Mouse (Mus musculus): ENCODE data around the gene Rpl27.
"Not testable (repeated sequence)": the region's sequence is repeated elsewhere in the genome, so short reads cannot be mapped to it uniquely, and the experiment has no call there.

Gene Rpl27

GRCm38 (mm10) chr11:101447786-101448185, 5.7 kb downstream of the Rpl27 start:
- DNase-seq (ENCODE audit: low read depth), result no peak

DNA sequence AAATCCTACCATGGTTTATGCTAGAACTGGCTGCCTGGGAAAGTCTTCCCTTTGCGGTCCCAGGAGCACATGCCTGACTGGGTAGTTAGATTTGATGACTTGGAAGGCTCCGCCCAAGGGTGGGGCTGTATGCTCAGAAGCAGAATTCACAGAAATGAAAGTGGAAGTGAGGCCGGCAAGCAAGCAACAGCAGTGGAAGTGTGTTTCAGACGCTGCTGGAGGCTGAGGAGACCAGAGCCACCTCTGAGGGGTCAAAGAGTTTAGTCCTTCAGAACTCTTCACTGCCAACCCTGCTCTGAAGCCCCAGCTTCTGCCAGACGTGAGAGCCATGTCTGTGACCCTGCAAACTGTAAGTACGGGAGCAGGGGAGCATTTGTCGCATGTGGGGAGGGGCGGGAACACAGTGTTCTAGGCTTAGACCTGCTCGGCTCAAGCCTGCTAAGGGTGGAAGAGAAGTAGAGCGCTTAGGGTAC, 6.2 kb downstream of the Rpl27 start, which contains the start of gene Ifi35:
Gene Ifi35, plus strand, starts transcription at position 134 of the 473 bp plus-strand sequence.
- DNase-seq (ENCODE audit: low read depth), result peak; percentile 94

GRCm38 (mm10) chr11:101448899-101449298, 6.8 kb downstream of the Rpl27 start:
- DNase-seq (ENCODE audit: low read depth), result peak; percentile 79

DNA sequence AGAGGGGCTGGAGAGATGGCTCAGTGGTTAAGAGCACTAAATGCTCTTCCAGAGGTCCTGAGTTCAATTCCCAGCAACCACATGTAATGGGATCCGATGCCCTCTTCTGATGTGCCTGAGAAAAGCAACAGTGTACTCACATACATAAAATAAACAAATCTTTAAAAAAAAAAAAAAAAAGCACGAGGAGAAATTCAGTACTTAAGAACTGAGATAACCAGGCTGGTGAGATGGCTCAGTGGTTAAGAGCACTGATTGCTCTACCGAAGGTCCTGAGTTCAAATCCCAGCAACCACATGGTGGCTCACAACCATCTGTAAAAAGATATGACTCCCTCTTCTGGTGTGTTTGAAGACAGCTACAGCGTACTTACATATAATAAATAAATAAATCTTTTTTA, 7.5 kb downstream of the Rpl27 start:
- not testable (repeated sequence) for DNase-seq (ENCODE audit: low read depth)

DNA sequence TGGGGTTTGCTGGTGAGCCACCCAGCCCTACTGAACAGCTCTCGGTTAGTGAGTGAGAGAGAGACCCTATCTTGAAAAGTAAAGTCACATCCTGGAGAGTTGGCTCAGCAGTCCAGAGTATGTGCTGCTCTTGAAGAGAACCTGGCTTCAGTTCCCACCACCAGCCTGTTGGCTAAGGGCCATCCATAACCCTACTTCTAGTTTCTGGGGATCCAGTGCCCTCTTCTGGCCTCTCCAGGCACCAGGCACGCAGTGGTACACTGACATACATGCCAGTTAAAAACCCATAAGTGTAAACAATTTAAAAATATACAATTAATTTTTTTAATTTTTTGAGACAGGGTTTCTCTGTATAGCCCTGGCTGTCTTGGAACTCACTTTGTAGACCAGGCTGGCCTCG, 8.3 kb downstream of the Rpl27 start:
- peak; percentile 82 for DNase-seq (ENCODE audit: low read depth)

DNA sequence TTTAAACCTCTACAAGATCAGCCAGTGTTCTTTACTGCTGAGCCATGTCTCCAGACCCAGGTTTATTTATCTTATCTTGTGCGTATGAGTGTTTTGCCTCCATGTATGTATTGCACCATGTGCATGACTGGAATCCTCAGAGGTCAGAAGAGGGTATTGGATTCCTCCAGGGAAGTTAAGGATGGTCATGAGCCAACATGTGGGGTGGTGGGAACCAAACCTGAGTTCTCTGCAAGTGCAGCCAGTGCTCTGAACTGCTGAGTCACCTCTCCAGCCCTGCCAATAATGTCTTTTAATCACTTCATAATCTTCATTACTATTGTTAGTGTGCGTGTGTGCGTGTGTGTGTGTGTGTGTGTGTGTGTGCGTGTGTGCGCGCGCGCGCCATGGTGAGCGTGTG, 9.4 kb downstream of the Rpl27 start:
- DNase-seq (ENCODE audit: low read depth), result peak; percentile 31

DNA sequence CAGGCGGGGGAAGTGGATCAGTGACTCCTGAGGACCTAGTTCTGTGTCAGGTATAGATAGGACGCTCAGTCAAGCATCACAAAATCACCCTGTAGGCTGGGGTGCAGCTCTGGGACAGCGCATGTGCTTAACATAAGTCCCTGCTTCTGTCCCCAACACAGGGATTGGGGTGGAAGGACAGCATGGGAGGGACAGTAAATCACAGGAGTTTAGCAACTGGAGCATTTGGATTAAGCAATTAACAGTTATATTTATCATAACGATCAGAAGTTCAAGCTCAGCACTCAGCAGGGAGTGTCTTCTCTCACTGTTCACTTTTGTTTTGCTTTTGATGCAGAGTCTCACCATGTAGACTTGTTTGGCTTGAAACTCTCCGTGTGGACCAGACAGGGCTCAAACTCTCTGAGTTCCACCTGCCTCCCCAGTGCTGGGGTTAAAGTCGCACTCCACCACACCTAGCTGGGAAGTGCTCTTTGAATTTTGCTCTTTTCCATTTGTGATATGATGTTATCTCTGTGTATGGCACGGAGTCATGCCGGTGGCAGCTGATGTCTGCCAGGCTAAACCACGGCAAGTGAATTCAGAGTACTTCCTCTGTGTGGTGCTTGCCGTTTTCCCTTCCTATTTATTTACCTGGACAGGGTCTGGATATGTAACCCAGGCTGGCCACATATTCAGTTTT, 10.1 kb downstream of the Rpl27 start:
- DNase-seq (ENCODE audit: low read depth), result peak; percentile 31

DNA sequence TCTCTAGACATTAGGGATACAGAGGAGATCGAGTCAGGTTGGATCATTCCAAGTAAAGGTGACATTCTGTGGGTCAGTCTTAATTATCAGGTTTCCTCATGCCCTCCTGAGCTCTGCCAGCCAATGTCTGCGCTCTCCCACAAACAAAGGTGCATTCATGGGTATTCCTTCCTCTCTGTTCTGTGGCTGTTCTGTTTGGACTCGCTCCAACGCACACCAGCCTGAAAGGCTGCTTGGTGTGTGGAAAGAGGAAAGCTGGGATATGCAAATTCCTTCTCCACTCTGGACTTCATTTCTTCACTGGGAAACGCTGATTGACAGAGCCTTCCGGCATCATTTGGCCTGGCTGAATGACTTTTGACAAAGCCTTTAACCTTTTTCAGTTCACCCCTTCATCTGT, 12.6 kb downstream of the Rpl27 start:
- no peak for DNase-seq (ENCODE audit: low read depth)

GRCm38 (mm10) chr11:101455627-101456026, 13.5 kb downstream of the Rpl27 start:
- DNase-seq (ENCODE audit: low read depth), result no peak

DNA sequence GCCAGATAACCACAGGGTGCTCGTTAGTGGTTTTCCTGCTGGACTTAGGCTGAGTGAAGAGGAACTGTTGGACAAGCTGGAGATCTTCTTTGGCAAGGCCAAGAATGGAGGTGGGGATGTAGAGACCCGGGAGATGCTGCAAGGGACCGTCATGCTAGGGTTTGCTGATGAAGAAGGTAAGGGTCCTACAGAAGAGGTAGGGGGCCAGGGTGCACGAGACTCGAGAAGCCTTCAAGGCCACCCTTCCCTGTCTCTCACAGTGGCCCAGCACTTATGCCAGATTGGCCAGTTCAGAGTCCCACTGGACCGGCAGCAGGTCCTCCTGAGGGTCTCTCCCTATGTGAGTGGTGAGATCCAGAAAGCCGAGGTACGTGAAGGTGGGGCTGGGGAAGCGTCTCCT, 15.5 kb downstream of the Rpl27 start:
- DNase-seq (ENCODE audit: low read depth), result no peak

DNA sequence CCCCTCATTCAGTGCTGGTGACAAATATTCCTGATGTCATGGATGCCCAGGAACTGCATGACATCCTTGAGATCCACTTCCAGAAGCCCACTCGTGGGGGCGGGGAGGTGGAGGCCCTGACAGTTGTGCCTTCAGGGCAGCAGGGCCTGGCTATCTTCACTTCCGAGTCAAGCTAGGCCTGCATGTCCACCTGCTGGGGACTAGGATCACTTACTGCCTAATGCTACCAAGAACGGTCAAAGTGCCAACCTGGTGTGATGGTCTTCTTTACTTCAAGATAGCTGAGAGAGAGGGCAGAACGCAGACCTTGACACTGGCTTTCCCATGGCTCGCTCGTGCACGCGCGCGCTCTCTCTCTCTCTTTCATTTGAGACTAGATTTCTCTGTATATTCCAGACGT, 16.1 kb downstream of the Rpl27 start:
- no peak for DNase-seq (ENCODE audit: low read depth)

DNA sequence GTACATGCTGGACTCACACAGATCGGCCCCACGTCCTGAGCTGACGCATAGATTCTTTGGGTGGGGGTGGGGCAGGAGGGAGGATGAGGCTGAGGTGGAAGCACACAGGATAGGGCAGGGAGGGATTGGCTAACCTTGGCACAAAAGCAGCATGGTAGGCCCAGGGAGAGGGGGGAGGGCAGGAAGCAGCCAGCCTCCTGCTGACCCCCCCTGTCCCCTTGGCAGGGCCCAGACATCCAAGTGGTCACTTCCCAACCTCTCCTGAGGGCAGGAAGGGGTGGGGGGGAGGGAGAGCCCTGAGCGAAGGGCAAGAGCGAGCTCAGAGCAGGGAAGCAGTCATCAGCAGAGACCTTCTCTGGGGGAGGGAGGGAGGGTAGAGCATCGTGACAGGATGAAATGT, 17.6 kb downstream of the Rpl27 start:
- no peak for DNase-seq (ENCODE audit: low read depth)

DNA sequence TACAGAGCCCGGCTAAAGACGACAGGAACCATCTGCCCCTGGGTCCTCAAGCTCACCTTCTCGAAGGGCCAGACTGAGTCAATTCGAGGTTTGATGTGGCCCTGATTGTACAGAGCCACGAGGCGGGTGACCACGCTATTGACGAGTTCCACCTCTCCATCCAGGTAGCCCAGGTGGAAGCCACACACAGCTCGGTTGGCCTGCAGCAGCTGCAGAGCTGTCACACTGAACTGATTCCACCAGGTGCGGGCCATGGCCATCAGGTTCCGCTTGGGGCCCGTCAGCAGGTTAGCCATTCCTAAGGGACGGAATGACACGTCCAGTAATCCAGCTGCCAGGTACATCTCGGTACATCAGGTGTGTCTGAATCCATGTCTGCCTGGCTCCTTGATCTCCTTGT, 18.2 kb downstream of the Rpl27 start:
- DNase-seq (ENCODE audit: low read depth), result no peak

- DNase-seq (ENCODE audit: low read depth), result no peak
Observed at GRCm38 (mm10) chr11:101462141-101462540, 20.0 kb downstream of the Rpl27 start.

GRCm38 (mm10) chr11:101462583-101463440, 20.7 kb downstream of the Rpl27 start:
- DNase-seq (ENCODE audit: low read depth), result peak; percentile 87

DNA sequence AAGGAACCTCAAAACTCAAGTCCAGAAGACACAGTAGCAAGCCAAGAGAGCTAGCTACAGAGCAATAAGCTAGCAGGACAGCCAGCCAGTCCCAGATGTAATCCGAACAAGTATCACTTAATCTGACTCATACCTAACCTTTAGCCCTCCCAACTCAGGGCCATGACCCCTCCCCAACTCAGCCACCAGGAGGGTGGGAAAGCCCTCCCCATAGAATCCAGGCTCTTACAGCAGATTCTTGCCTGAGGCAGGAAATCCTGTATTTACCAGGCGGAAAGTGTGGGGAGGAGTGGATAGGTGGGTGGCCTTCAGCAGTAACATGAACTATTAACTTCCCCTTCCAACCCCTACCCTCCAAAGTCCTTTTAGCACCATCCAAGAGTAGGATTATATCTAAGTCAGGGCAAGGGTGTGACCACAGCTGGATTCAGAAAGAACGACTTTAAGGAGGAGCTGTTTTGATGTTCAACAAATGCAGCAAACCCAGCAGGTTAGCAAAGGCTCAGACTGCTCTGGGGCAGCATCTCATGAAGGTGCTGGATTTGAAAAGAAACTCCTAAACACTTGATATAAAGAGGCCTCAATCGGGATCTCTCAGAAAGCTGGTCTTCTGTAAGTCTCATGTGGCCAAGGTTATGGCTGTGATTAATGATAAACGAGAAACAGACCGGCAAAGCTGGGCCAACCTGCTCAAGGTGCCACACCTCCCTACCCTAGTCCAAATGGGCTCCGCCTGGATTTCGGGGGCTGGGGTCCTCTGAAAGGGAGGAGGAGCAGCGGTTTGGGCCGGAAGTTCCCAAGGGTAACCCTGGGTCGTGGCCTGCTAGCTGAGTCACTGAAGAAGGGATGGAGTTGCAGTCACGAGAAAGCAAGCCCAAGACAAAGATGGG, 22.4 kb downstream of the Rpl27 start, which contains the start of gene Rnd2:
Gene Rnd2, plus strand, starts transcription at position 789 of the 890 bp plus-strand sequence.
- DNase-seq (ENCODE audit: low read depth), result peak; percentile 93

DNA sequence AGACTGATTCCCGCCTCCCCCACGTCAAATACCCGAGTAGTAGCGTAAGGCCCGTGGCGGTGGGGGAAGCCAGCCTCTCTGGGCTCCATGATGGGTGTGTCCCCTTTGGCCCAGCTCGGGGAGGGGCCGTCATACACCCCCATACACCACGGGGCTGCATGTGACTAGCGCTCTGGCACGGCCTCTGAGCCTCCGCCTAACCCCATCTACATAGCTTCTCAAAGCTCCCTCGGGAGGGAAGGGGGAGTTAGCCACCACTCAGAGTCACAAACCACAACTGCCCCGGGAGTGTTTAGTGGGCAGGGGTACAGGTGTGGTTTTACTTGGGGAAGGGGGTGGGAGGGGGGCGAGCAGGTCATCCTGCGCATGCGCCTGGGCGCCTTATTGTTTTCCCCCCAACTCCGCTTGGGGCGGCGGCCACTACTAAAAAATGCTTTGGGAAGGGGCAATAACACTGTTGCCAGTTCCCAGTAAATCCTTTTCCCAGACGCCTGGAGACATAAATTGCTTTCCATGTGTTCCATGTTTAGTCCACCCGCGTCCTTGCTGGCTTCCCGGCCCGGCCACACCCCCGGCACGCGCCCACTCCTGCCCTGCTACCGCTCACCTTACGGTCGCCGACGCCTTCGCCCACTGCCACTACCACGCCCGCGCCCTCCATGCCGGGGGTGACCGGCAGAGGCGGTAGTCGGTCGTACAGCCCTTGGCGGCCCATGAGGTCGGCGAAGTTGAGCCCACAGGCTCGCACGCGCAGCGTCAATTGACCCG, 23.2 kb downstream of the Rpl27 start:
- DNase-seq (ENCODE audit: low read depth), result peak; percentile 85

DNA sequence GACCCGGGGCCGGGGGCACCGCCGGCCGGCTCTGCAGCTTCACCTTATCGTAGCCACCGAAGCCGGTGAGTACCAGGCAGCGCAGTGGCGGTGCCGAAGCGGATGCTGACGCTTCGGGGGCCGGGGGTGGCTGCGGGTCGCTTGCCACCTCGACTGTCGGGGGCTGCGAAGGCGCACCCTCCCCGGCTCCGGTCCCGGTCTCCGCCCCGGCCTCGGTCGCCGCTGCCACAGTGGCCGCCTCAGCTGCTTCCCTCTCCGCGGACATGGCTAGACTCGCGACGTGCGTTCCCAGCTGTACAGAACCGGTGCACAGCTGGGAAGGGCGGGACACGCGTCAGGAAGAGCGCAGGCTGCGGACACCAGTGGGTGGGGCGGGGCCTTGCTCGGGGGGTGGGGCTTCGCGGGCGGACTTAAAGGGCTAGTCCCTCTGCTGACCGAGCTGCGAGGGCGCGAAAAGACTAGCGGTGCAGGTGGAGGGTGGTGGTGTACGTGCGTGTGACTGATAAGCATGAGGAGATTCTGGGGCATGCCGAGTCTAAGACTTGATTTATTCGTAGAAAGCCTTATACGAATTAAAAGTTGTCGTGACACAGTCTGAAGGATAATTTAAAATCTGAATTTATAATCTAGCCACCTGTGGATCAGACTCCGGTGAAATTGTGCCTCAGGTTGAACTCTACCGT, 23.9 kb downstream of the Rpl27 start, which contains the start of gene Vat1:
Gene Vat1, minus strand, starts transcription at position 362 of the 683 bp plus-strand sequence.
- DNase-seq (ENCODE audit: low read depth), result peak; percentile 82

- peak; percentile 18 for DNase-seq (ENCODE audit: low read depth)
Observed at GRCm38 (mm10) chr11:101466552-101466950, 24.5 kb downstream of the Rpl27 start.

DNA sequence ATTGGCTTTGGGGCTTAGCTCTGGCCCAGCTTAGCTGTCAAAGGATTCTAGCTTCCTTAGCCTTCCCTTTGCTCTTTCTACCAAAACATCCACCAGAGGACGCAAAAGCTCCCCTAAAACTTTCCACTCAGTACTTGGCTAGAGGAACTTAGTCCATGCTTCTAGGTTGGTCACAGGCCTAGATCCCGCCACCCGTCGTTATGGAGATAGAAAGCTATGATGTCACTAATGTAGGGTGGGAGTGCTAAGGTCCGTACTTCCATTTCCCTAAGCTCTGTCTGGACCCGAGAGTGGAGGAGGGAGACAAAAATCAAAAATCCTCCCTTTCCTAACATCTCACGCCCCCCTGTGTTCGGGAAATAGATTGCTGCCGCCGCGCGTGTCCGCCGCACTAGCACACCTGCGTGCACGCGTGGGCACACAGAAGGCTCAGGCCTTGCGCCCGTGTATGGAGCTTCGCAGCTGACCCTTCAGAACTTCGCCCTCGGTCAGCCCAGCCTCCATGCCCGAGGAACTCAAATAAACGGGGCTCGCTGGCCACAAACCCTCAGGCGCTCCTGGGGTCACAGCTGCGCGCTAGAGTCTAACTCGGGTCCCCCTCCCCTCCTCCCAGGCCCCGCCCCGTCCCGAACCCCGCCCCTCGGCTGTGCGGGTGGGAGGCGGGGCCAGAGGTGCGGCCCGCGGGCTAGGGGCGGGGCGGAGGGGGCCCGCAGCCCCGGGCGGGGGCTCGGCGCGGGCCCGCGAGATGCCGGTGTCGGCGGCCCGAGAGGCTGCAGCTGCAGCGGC, 25.6 kb downstream of the Rpl27 start:
- peak; percentile 97 for DNase-seq (ENCODE audit: low read depth)
